Mouse (Mus musculus) c-Kit-positive CD71-positive TER-119-negative erythroid progenitor cells, embryonic 14.5 days (primary cell): Measurements from ENCODE around the gene Atp6v1e1.
"Not testable (repeated sequence)": the region's sequence is repeated elsewhere in the genome, so short reads cannot be mapped to it uniquely, and the experiment has no call there.

Experiments
- DNase-seq: peaks from one replicate; pipeline ENCODE4 v3.0.0-alpha.2; 2013; ENCODE audit warnings: low read depth

The Atp6v1e1 gene

GRCm38 (mm10) chr6:120822307-120822928, at the start of gene Atp6v1e1:
Gene Atp6v1e1, minus strand, starts transcription at chr6:120822793.
- peak; percentile 96 for DNase-seq

- no peak for DNase-seq
These were observed 48.7 kb upstream of the Atp6v1e1 start for GRCm38 (mm10) chr6:120871286-120871685.

GRCm38 (mm10) chr6:120868824-120869223, 46.2 kb upstream of the Atp6v1e1 start:
- DNase-seq = no peak

- no peak for DNase-seq
These were observed 43.6 kb upstream of the Atp6v1e1 start for GRCm38 (mm10) chr6:120866051-120866814.

DNA sequence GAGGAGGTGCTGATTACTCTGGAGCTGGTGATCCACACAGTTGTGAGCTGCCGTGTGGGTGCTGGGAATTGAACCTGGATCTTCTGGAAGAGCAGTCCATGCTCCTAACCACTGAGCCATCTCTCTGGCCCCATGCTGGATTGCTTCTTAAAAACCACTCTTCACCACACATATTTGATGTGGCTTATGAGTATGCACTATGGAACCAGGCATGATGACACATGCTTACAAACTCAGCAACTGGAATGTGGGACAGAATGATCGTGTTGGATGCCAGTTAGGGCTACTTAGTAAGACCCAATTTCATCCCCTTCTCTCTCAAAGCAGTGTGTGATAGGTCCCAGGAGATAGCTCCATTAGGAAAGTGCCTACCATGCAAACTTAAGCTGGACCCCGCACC, 37.5 kb upstream of the Atp6v1e1 start:
- no peak for DNase-seq

DNA sequence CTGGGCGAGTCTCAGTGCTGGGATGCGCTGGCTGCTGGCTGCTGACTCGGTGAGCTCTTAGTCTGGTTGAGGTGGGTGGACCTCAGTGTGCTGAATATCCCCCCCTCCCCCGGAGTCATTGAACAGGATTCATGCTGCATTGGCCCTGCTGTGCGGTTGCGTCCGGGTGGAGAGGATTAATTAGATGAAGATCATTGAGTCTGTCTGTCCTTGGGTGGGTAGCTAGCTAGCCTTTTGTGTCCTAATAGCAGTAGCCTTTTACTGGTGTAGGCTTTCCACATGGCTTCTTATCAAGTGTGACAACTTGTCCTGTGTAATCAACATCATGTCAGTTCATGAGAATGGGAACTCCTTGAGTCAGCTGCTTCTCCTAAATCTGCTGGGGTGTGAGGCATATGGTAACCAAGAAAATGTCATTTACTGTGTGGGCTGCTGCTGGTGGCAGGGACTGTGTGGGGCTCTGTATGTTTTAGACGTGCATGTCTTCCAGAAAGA, 35.7 kb upstream of the Atp6v1e1 start:
- no peak for DNase-seq

DNA sequence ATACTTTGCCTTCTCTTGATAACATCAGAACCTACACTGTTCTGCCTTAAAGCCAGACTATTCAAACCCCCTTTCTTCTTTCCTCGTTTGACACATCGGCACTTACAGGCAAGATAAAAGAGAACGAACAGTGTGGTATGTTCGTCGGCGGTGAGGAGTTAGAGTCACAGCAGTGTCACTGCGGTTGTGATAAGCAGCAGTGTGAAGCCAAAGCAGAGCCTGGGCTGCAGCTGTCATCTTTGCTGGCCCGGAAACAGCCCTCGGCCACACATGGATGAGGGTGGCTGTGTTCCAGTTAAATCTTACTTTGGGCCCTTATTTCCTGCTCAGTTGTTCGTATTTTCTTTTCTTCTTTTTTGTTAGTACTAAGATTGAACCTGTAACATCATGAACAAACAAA, 31.8 kb upstream of the Atp6v1e1 start:
- peak; percentile 75 for DNase-seq

DNA sequence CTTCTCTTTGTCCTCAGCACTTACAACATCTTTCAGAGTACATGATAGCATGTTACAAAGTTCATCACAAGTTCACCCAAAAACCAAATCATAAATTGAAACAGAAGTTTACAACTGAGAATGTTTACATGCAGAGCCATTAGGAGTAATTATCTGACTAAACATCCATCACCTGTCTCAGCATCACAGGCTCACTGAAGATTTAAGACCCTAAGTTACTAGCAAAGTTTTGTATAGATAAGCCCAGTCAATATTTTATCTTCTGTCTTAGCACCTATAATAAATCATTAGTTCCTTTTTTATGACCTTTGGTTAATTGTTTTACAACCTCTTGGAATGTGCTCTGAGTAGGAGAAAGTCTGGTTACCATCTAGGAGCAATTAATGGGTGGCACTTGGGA, 28.1 kb upstream of the Atp6v1e1 start:
- DNase-seq = not testable (repeated sequence)

- DNase-seq = peak; percentile 75
These were observed 19.2 kb upstream of the Atp6v1e1 start for GRCm38 (mm10) chr6:120841754-120842153.

- DNase-seq = no peak
These were observed 17.7 kb upstream of the Atp6v1e1 start for GRCm38 (mm10) chr6:120840258-120840657.

- no peak for DNase-seq
These were observed 14.5 kb upstream of the Atp6v1e1 start for GRCm38 (mm10) chr6:120837152-120837530.

DNA sequence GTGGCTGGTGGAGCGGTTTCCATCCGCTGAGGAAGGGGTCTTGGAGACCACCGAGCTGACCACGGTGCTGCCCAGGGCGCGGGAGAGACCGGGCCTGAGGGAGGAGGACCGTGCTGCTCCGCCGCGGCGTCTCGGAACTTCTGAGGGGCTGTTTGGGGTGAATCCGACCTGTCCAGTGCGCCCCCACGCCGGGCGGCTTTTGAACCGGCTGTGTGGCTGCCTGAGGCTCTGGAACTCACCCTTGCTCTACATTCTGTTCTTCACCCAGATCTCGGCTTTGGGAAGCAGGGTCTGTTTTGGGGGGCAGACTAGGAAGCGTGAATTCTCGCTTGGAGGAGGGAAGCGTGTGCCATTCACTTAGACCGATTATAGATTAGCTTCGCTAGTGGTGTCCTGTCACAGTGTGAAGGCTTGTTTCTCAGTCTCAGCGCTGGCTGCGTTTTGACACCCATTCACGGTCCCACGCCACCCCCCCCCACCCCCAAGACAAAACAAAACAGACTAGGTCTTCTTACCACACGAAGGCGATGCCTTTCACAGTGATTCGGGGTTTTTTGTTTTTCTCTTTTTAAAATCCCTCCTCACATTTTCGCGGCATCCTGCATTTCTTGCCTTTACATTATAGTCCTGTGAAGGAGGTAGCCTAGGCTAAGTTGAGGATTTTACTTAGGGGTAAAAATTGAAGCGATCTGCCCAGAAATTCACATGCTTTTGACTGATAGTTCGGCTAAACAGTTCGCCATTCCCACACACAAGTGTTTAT, 14.0 kb upstream of the Atp6v1e1 start:
- DNase-seq = no peak

GRCm38 (mm10) chr6:120835474-120836374, 13.1 kb upstream of the Atp6v1e1 start, which contains the start of gene Bcl2l13:
Gene Bcl2l13, plus strand, starts transcription at chr6:120836212.
- DNase-seq = no peak

DNA sequence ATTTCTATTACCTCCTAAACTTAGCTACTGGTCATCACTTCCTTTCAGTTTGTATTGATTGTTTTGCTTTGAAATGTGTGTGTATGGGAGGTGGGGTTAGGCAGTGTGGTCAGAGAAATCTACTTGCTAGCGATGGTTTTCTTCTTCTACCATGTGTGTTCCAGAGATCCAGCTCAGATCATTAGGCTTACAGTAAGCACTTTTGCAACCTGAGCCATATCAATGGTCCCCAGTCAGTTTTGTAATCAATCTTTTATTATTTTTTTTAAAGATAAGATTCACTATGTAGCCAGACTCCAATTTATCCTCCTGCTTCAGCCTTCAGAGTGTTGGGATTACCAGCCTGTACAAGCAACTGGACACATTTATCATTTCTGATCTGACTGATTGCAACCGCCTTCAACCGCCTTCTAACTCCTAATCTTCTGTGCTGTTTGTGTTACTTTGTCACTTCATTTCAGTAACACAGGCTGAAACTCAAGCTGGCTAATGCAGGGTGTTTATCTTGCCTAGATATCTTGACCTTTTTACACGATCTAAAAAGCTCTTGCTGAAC, 12.3 kb upstream of the Atp6v1e1 start:
- no peak for DNase-seq

DNA sequence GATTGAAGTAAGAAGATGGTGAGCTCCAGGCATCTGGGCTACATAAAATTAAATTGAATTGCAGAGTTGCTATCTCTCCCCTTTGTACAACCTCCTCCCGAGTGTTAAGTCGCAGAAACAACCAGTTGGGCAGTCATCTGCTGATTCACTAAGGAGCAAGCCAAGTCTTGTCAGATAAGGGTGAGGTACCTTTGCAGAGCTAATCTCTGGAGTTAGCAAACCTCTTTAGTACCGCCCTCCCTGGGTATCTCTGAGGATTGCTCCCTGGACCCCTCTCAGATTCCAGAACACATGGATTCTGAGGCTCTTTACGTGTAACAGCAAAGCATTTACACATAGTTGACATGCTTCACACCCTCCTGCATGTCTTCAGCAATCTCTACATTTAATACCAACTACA, 9.5 kb upstream of the Atp6v1e1 start:
- peak; percentile 64 for DNase-seq

- peak; percentile 76 for DNase-seq
These were observed 8.4 kb upstream of the Atp6v1e1 start for GRCm38 (mm10) chr6:120830866-120831608.

DNA sequence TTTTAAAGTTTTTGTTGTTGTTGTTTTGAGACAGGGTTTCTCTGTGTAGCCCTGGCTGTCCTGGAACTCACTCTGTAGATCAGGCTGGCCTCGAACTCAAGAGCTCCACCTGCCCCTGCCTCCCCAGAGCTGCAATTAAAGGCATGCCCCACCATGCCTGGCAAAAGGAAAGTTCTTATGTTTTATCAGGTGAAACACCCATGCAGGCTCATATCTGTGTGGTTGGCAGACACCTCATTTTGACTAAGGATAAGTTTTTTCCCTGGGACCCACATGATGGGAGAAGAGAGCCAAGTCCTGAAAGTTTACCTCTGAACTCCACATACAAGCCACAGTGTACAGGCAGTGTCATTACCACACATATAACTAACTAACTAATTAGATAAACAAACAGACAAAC, 7.5 kb upstream of the Atp6v1e1 start:
- DNase-seq = peak; percentile 71

DNA sequence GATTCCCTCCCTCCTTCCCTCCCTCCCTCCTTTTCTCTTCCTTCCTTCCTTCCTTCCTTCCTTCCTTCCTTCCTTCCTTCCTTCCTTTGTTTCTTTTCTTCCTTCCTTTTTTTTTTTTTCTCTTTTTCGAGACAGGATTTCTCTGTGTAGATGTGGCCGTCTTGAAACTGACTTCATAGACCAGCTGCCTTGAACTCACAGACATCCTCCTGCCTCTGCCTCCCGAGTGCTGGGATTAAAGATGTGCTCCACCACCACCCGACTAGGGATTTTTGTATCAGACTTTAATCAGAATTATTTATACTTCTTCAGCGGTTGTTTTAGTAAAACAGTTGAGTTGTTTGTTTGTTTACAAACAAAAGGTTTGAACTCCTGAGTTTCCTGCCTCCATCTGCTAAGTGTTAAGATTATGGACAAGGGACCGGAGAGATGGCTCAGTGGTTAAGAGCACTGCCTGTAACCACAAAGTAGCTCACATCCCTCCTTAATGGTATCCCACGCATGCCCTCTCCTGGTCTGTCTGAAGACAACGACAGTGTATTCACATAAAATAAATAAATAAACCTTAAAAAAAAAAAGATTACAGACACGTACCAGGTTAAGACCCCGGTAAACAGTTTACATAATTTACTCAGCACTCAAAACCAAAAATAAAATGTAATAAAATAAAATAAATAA, 483 bp upstream of the Atp6v1e1 start:
- DNase-seq = no peak

GRCm38 (mm10) chr6:120821715-120822114, 878 bp downstream of the Atp6v1e1 start:
- no peak for DNase-seq

- DNase-seq = no peak
These were observed 1.7 kb downstream of the Atp6v1e1 start for GRCm38 (mm10) chr6:120820941-120821340.
